Mouse (Mus musculus) layer of hippocampus, adult 8-10 months (tissue): ENCODE results near the gene Sgo2a. TPM values are rescaled to one million over a fixed set of nuclear protein-coding genes. Genes with fewer than 3 reads are reported as not detected.

Experiments used
- total RNA-seq, 4 experiments: library from RNA; stranded (reverse); gene quantifications; 2 replicates each; pipeline ENCODE4 v1.2.4; 2022

Sgo2a gene
- total RNA-seq, 4 experiments from 2014 or later = 0.36 to 0.67 (median 0.40) TPM

Other genes with a start within 250 kb of the Sgo2a start
- gene Spats2l, start 221.8 kb upstream of the Sgo2a start, total RNA-seq = 10 to 100 TPM; 21.9 to 27.8 (median 23.0) TPM
- gene Kctd18, start 23.0 kb downstream of the Sgo2a start, total RNA-seq = 10 to 100 TPM; 19.3 to 22.8 (median 20.5) TPM
- 1 to 10 TPM; 4.9 to 7.4 (median 6.0) TPM for gene Aox1, start 34.0 kb downstream of the Sgo2a start, total RNA-seq
- 1 to 10 TPM; 2.6 to 4.2 (median 3.1) TPM for gene Aox3, start 117.2 kb downstream of the Sgo2a start, total RNA-seq
- gene Aox4, start 214.4 kb downstream of the Sgo2a start, total RNA-seq = 1 to 10 TPM; 1.8 to 2.8 (median 2.4) TPM